Mouse (Mus musculus) forebrain, embryonic 15.5 days (tissue): Measurements from ENCODE around the gene Lgr5. TPM values are rescaled to one million over a fixed set of nuclear protein-coding genes. Genes with fewer than 3 reads are reported as not detected.
A peak's percentile ranks its signal among the peaks of the same experiment; 100 is the strongest.

Experiments used
- ATAC-seq: fragments of 200-750 bp; cut with Nextera tagmentation; replicated peaks from 2 replicates; pipeline ENCODE4 v1.8.0; 2017; ENCODE audit warnings: mild to moderate bottlenecking, moderate TSS enrichment, moderate library complexity
- H3K27ac ChIP-seq: fragments of 300-500 bp; sonication (generic); replicated peaks from 2 replicates; pipeline ENCODE4 v1.5.1; 2015; ENCODE audit warnings: mild to moderate bottlenecking, inconsistent platforms
- H3K27me3 ChIP-seq: fragments of 300-500 bp; sonication (generic); 2 replicates; pipeline ENCODE4 v1.6.1; 2015; ENCODE audit warnings: inconsistent platforms
- H3K36me3 ChIP-seq: fragments of 300-500 bp; sonication (generic); 2 replicates; pipeline ENCODE4 v1.6.1; 2015; ENCODE audit warnings: mild to moderate bottlenecking, inconsistent platforms
- H3K4me1 ChIP-seq: fragments of 300-500 bp; sonication (generic); 2 replicates; pipeline ENCODE4 v1.6.1; 2015; ENCODE audit warnings: inconsistent platforms
- H3K4me2 ChIP-seq: fragments of 300-500 bp; sonication (generic); replicated peaks from 2 replicates; pipeline ENCODE4 v1.6.1; 2015; ENCODE audit warnings: mild to moderate bottlenecking, inconsistent platforms
- H3K4me3 ChIP-seq: fragments of 300-500 bp; sonication (generic); 2 replicates; pipeline ENCODE4 v1.5.1; 2015; ENCODE audit warnings: mild to moderate bottlenecking, inconsistent platforms
- H3K9ac ChIP-seq: fragments of 300-500 bp; sonication (generic); replicated peaks from 2 replicates; pipeline ENCODE4 v1.6.1; 2015; ENCODE audit warnings: mild to moderate bottlenecking, inconsistent platforms
- H3K9me3 ChIP-seq: fragments of 300-500 bp; sonication (generic); 2 replicates; pipeline ENCODE4 v1.6.1; 2016; ENCODE audit warnings: inconsistent platforms
- WGBS: fragments of 180-500 bp; shearing (Covaris S2); methylation state at CpG from one replicate; pipeline ENCODE4 v1.1.7; 2015; ENCODE audit warnings: mixed read lengths; 5-methylcytosine and 5-hydroxymethylcytosine counted together
- polyA plus RNA-seq: library from polyadenylated mRNA; unstranded; fragments of >200 nt; fragmentation: Nextera tagmentation; extraction: Ambion mirVana; gene quantifications from 2 replicates; pipeline ENCODE4 v1.2.1, GENCODE M21; 2015

Gene Lgr5
- polyA plus RNA-seq, 1 experiment from 2014 or later: 0.39 TPM

DNA sequence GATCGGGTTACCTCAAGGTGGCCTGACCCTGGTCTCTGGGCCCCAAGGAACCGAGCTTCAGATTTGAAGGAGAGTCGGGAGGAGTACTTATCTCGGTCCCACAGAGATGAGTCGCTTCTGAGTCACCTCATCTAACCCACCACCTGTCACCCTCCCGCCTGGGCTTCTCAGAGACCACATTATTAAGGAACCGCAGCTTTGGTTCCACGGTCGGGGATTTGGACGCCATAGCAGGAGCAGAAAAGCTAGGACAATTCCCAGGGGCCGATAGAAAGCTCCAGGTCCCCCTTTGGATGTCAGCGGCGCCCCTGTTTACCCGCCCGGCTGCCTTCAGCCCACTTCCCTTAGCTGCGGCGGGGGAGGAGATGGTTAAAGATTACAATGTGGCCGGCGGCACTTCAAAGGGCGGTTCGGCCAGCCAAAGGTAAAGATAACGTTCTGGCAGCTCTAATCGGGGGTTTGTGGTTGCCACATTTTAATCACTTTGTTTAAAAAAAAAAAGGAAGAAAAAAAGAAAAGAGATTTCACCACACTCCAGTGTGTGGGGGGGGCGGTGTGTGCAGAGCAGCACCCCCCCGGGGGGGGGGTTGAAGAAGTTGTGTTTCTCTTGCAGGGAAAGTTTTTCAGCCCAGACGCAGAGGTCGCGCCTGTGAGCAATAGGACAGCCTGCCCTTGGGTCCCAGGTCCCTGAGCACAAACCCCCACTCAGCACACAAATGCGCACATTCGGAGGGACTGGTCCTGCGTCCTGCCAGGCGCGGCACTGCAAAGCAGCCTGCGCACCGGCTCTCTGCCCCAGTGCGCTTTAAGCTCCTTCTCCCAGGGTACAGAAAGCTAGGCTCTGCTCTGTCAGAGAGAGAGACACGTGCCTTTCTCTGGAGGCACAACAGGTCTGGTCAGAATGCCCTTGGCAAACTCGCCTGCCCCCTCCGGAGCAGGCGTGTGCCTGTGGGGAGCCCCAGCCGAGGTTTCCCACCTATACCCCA, 1.0 kb downstream of the Lgr5 start:
- Histone ChIP-seq H3K9me3 (no peaks in the 10 kb centered on the region), H3K4me2 (peak overlapping the region; percentile 96), H3K27me3 (peaks cover 74% of the 10 kb centered on the region), H3K27ac (no peak overlapping the region), H3K9ac (peak overlapping the region; percentile 46), H3K4me1 (peaks cover 28% of the 10 kb centered on the region), H3K4me3 (peak overlapping the region; percentile 55), H3K36me3 (no peaks in the 10 kb centered on the region)
- under 1% methylated on average over 41 of the region's 41 CpGs for WGBS
- peak; percentile 73 for ATAC-seq

DNA sequence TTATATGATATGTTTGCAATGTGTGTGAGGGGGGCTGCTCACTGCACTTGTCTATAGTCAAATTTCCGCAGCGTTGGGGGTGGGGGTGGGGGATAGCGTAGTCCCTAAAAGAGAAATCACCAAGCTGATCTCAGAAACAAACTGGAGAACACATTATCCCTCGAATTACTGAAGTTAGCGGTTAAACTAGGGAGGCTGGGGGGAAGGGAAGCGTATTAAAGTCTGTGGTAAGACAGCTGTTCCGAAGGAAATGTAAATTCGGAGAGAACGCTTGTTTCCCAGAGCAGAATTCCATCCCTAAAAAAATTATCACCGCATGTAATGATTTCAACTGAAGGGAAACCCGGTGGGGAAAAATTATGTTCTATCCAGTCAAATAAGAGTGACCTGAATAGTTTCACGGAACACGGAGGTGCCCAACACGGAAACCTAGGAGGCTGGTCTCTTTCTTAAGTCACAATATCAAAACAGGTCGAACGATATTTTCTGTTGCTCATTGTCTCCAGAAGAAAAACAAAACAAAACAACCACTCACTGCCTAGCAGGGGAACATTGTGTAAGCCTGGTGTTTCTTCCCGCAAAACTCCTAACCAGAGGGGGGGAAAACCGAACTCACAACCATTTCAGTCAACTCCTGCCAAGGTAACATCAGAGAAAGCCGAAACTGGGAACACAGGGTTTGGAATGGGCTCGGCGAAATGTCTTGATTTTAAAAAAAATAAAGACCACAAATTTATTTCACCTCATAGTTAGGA, 1.9 kb downstream of the Lgr5 start:
- Histone ChIP-seq H3K9ac (no peak overlapping the region), H3K4me3 (peak overlapping the region; percentile 55), H3K4me2 (peak overlapping the region; percentile 96), H3K27me3 (peaks cover 83% of the 10 kb centered on the region), H3K4me1 (peaks cover 28% of the 10 kb centered on the region), H3K27ac (no peak overlapping the region), H3K9me3 (no peaks in the 10 kb centered on the region), H3K36me3 (no peaks in the 10 kb centered on the region)
- 1% methylated on average over 21 of the region's 21 CpGs for WGBS
- no peak for ATAC-seq

DNA sequence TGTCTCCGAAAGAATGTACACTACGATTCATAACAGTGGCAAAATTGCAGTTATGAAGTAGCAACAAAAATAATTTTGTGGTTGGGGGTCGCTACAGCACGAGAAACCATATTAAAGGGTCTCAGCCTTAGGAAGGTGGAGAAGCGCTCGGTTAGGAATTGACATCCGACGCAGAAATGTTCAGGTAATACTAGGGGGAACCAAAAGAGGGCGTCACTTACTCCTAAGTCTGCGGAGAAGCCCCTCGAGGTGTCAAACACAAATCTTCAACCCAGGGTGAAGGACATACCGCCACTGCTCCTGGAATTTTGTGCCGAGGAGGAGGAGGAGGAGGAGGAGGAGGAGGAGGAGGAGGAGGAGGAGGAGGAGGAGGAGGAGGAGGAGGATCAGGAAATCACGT, 2.9 kb downstream of the Lgr5 start:
- H3K4me2 ChIP-seq: no peak overlapping the region
- no peaks in the 10 kb centered on the region for H3K9me3 ChIP-seq
- no peaks in the 10 kb centered on the region for H3K36me3 ChIP-seq
- no peak for ATAC-seq
- H3K27ac ChIP-seq: no peak overlapping the region
- no peak overlapping the region for H3K4me3 ChIP-seq
- no peak overlapping the region for H3K9ac ChIP-seq
- WGBS: 22% methylated on average over 12 of the region's 14 CpGs
- H3K27me3 ChIP-seq: peaks cover 84% of the 10 kb centered on the region
- peaks cover 28% of the 10 kb centered on the region for H3K4me1 ChIP-seq

DNA sequence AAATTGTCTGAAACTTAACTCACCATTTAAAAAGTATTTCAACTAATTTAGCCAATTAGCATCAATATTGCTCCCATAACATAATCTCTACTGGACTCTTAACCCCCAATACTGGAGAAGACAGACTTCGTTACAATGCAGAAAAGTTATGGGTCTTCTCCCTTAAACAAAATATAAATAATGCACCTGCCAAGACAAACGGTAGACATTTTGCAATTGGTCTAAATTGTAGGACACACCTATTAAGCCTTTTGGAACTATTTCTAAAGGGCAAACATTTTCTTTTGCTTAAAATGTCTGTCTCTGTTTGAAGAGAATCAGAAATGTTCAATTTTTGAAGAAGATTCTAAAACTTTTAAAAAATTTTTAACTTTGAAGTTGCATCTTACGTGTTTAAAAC, 4.5 kb downstream of the Lgr5 start:
- H3K27me3 ChIP-seq: peaks cover 81% of the 10 kb centered on the region
- H3K4me1 ChIP-seq: peaks cover 26% of the 10 kb centered on the region
- WGBS: 87% methylated on average over 3 of the region's 3 CpGs

DNA sequence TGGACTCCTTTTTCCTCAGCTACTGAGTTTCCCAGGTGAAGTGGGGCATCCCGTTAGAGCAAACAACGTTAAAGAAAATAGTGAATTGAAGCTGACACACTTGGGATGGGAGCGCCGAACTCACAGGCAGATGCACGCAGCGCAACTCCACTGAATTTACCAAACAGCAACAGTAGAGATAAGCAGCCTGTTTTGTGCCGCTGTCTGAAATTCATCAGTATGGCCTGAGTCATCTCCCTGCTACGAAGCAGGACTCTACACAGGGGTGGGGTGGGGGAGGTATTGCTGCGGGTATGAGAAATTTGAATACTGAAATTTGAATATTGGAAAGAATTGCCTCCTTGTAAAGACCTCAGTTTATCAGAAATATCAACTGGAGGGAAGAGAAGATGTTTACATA, 5.6 kb downstream of the Lgr5 start:
- H3K27me3 ChIP-seq: peaks cover 73% of the 10 kb centered on the region
- H3K9me3 ChIP-seq: no peaks in the 10 kb centered on the region
- no peak overlapping the region for H3K9ac ChIP-seq
- H3K36me3 ChIP-seq: no peaks in the 10 kb centered on the region
- 77% methylated on average over 9 of the region's 9 CpGs for WGBS
- H3K4me1 ChIP-seq: peaks cover 16% of the 10 kb centered on the region
- H3K4me3 ChIP-seq: no peak overlapping the region
- H3K4me2 ChIP-seq: no peak overlapping the region
- no peak overlapping the region for H3K27ac ChIP-seq
- ATAC-seq: no peak

More for the DNA sequence above, 4.5 kb downstream of the Lgr5 start:
- no peak overlapping the region for H3K4me3 ChIP-seq
- no peak for ATAC-seq
- H3K9ac ChIP-seq: no peak overlapping the region
- no peak overlapping the region for H3K4me2 ChIP-seq
- no peaks in the 10 kb centered on the region for H3K9me3 ChIP-seq
- no peaks in the 10 kb centered on the region for H3K36me3 ChIP-seq
- no peak overlapping the region for H3K27ac ChIP-seq

DNA sequence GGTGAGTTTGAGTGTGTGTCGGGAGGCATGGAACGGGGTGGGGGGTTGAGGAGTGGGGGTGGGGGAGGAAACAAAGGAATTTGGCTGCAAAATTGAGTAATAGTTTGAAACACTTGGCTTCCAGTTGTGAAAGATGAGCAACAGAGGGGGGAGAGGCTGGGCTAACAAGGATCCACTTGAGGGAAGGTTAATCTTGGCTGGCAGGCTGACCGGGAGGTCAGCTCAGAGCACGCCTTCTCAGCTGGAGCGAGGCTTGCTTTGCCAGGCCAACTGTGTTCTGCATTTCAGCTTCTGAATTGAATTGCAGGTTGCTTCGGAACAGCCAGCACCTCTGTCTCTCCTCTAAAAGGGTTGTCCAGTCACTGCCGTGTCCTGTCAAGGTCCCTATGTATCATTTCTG, 8.1 kb downstream of the Lgr5 start:
- Histone ChIP-seq H3K36me3 (no peaks in the 10 kb centered on the region), H3K4me2 (no peak overlapping the region), H3K9me3 (no peaks in the 10 kb centered on the region), H3K4me1 (no peaks in the 10 kb centered on the region), H3K27me3 (peaks cover 55% of the 10 kb centered on the region), H3K9ac (no peak overlapping the region), H3K27ac (no peak overlapping the region), H3K4me3 (no peak overlapping the region)
- ATAC-seq: no peak
- 17% methylated on average over 7 of the region's 7 CpGs for WGBS

DNA sequence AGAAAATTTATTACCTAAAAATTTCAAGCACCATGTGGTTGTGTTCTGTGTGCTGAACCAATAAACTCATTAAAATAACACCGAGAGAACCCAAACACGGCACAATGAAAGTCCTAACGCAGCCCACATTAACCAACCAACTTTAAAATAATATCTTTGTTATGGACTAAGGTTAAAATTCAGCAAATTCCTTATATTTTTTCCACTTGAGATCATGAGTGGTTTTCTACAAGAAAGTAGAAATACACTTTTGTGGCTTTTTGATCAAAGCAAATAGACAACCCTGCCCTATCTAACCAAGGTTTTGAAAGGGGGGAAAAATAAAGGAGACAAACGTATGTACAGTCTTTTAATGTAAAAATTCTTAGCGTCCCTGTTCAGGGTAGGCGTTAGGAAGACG, 8.5 kb downstream of the Lgr5 start:
- WGBS: 66% methylated on average over 7 of the region's 7 CpGs
- Histone ChIP-seq H3K9ac (no peak overlapping the region), H3K9me3 (no peaks in the 10 kb centered on the region), H3K4me2 (no peak overlapping the region), H3K4me1 (no peaks in the 10 kb centered on the region), H3K4me3 (no peak overlapping the region), H3K27ac (no peak overlapping the region), H3K27me3 (peaks cover 55% of the 10 kb centered on the region), H3K36me3 (no peaks in the 10 kb centered on the region)
- ATAC-seq: no peak

DNA sequence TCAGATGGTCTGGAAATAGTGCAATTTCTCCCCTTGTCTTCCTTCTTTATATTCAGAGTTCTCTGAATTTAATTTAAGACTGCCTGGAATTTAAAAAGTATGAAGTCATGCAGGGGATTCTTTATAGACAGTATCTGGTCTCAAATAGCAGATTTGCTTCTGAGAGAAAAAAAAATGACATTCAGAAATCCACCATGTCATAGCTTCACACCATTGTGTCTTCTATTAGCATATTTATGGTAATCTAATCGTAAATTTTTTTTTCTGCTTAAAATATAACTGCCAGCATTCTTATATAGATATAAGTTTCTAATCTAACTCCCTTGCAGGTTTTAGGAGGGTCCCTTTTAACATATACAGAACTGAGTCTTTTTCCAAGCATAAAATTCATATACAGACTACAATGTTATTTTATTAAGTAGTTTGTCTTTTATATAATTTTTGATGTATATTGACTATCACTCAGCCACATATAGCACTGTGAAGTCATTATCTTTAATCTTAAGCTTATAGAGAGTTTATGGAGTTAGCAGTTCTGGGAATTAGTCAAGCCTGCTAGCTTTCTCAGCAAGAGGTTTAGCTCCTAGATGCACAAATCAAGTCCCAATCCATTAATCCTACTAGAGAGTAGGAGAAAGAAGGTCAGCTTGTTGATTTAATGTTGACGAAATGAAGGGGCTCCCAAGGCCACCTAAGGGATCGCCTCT, 15.7 kb downstream of the Lgr5 start:
- no peak overlapping the region for H3K27ac ChIP-seq
- no peak for ATAC-seq

DNA sequence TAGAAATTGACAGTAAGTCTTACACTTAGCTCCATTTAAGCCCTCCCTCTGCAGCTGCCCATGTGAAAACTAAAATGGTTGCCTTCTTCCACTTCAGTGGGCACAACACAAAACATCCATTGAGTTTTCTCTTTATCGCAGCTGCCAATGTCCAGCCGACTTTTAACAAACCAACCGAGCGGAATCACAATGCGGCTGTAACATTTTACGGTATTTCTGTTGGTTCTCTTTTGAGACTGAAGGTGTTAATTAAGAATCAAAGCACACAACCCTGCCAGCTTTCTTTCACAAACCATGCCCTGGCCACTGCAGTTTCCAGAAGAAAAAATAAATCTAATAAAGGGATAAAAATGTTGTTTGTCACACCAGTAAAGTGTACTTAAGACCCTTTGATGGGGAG, 16.3 kb downstream of the Lgr5 start:
- H3K4me1 ChIP-seq: peaks cover 15% of the 10 kb centered on the region; the same call in 1 of the 2 replicates
- peaks cover 36% of the 10 kb centered on the region for H3K27me3 ChIP-seq
- H3K9me3 ChIP-seq: no peaks in the 10 kb centered on the region
- ATAC-seq: peak; percentile 63; the same call in 1 of the 2 replicates
- no peaks in the 10 kb centered on the region for H3K36me3 ChIP-seq
- H3K4me2 ChIP-seq: no peak overlapping the region
- no peak overlapping the region for H3K4me3 ChIP-seq
- no peak overlapping the region for H3K9ac ChIP-seq
- WGBS: under 1% methylated on average over 6 of the region's 6 CpGs
- no peak overlapping the region for H3K27ac ChIP-seq

More for the DNA sequence above, 15.7 kb downstream of the Lgr5 start:
- 17% methylated on average over 3 of the region's 3 CpGs for WGBS
- Histone ChIP-seq H3K27me3 (peaks cover 36% of the 10 kb centered on the region), H3K4me3 (no peak overlapping the region), H3K4me2 (no peak overlapping the region), H3K9me3 (no peaks in the 10 kb centered on the region), H3K4me1 (peaks cover 15% of the 10 kb centered on the region; the same call in 1 of the 2 replicates), H3K36me3 (no peaks in the 10 kb centered on the region), H3K9ac (no peak overlapping the region)

DNA sequence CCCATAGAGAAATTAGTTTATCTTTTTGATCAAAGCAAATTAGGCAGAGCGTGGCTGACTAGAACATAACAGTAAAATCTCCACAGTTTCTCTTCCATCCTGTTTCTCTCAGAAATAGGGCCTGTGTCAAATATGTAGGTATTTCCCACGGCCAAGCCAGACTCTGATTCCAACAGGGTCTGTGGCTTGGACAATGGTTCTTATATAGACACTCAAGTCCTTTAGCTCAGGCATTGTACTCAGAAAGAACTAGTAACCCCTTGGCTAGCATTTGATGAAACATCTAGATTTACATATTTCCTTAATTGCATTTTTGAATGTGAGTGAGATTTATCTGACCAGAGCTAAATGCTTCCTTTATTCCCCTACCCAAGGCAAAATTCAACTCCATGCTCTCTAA, 17.0 kb downstream of the Lgr5 start:
- peaks cover 36% of the 10 kb centered on the region for H3K27me3 ChIP-seq
- H3K4me3 ChIP-seq: no peak overlapping the region
- H3K4me2 ChIP-seq: no peak overlapping the region
- peaks cover 15% of the 10 kb centered on the region; the same call in 1 of the 2 replicates for H3K4me1 ChIP-seq
- no peaks in the 10 kb centered on the region for H3K9me3 ChIP-seq
- 6% methylated on average over 2 of the region's 2 CpGs for WGBS
- no peak overlapping the region for H3K9ac ChIP-seq
- ATAC-seq: no peak
- H3K36me3 ChIP-seq: no peaks in the 10 kb centered on the region
- H3K27ac ChIP-seq: no peak overlapping the region

DNA sequence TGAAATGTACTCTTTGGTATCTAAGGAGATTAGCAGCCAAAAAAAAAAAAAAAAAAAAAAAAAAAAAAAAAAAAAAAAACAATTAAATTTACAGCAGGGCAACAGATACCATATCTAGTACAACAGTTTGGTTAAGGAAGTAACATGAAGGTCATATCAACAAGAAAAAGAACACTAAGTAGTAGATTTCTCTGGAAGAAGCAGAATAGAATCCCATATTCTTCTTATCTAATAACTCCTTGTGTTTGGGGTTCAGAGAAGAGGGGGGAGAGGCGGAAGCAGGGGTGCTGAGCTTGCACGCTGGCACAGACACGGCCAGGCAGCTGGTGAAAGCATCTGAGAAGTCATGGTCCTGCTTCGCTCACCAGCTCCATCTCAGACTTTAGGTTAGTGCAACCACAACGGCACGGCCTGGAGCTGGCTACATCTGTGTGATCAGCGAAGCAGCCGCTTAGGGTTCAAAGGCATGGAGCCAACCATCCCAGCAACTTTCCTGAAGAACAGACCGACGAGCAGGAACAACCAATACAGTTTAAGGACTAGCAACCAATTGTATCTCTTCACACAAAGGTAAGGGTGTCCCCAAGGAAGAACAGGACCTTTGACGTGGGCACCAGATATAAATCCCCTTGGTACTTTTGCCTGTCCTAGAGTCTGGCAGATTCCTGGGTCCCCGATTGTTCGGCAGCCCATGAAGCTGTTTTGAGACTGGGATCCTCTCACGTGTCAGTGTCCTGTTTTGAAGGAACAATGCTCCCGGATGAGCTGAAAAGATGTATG, 17.7 kb downstream of the Lgr5 start, which contains the start of gene A930009A15Rik:
TSS of gene A930009A15Rik (plus strand) at position 275 of the 780 bp plus-strand sequence.
- Histone ChIP-seq H3K4me3 (no peak within 1 kb of the TSS), H3K9me3 (no peaks in the 10 kb centered on the region), H3K4me1 (peaks cover 15% of the 10 kb centered on the region; the same call in 1 of the 2 replicates), H3K27ac (no peak within 1 kb of the TSS), H3K4me2 (no peak within 1 kb of the TSS), H3K36me3 (no peaks in the 10 kb centered on the region), H3K27me3 (peaks cover 36% of the 10 kb centered on the region), H3K9ac (no peak within 1 kb of the TSS)
- ATAC-seq: no peak
- WGBS: 41% methylated on average over 15 of the region's 15 CpGs
